Mouse (Mus musculus): ENCODE data around the gene Exoc4.

The Exoc4 gene

GRCm38 (mm10) chr6:33865752-33866151 is 616.9 kb downstream of the Exoc4 start:
- DNase-seq (ENCODE audit: low read depth, low spot score), result no peak

GRCm38 (mm10) chr6:33866901-33867580 is 618.2 kb downstream of the Exoc4 start:
- no peak for DNase-seq (ENCODE audit: low read depth, low spot score)

DNA sequence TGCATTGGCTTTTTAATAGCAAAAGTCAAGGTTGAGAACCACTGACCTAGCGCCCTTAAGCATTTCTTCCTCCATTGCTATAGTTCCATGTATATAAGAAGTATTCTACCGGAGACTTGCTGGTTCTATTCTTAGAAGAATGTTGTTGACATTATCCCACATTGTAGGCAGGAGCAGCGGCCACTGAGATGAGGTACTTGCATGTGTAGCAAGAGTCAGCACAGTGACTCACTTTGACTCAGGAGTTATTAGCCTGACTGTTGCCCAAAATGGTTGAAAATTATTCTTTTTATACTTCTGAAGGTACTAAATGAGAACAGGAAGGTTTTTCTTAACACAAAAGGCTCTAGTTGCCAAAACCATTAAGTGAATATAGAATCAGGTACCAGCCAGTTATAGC is 620.4 kb downstream of the Exoc4 start:
- no peak for DNase-seq (ENCODE audit: low read depth, low spot score)

GRCm38 (mm10) chr6:33870468-33871142 is 621.7 kb downstream of the Exoc4 start:
- no peak for DNase-seq (ENCODE audit: low read depth, low spot score)

- DNase-seq (ENCODE audit: low read depth, low spot score), result no peak
Measured at GRCm38 (mm10) chr6:33871286-33871685, 622.4 kb downstream of the Exoc4 start.

- no peak for DNase-seq (ENCODE audit: low read depth, low spot score)
Measured at GRCm38 (mm10) chr6:33872192-33872591, 623.3 kb downstream of the Exoc4 start.

DNA sequence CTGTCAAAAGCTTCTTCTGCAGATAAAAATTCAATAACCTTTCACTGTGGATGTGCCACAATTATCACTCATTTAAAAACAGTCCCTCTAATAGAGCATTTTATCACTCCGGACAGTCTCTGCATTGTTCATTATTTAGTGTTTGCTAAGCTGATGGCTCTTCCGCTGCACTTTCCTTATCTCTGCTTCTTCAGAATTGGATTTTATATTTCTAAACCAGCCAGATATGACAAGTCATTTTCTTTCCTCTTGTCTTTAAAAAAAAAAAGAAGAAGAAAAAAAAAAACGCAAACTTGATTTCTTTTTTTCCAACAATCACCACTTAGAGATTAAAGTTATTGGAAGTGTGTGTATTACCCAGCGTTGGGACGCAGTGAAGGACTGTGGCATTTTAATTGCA is 624.1 kb downstream of the Exoc4 start:
- DNase-seq (ENCODE audit: low read depth, low spot score), result no peak

- DNase-seq (ENCODE audit: low read depth, low spot score), result no peak
Measured at GRCm38 (mm10) chr6:33874291-33875014, 625.6 kb downstream of the Exoc4 start.

- no peak for DNase-seq (ENCODE audit: low read depth, low spot score)
Measured at GRCm38 (mm10) chr6:33884141-33884683, 635.3 kb downstream of the Exoc4 start.

DNA sequence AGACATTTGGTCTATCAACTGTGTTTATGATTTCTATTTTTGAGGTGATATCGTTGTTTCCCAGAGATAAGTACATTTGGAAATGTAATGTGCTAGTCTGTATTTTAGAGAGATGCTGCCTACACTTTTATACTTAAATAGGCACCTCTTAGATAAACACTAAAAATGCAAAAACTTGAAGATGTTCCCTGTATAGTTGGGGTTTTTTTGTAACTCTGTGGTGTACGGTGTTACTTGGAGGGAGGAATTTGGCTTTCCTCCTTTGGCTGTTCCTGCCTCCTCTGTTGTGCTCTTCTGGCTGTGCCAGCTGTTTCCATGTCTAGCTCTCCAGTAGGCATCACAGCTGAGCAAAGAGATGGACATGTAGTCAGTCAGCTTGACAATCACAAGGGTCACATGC is 638.1 kb downstream of the Exoc4 start:
- no peak for DNase-seq (ENCODE audit: low read depth, low spot score)

DNA sequence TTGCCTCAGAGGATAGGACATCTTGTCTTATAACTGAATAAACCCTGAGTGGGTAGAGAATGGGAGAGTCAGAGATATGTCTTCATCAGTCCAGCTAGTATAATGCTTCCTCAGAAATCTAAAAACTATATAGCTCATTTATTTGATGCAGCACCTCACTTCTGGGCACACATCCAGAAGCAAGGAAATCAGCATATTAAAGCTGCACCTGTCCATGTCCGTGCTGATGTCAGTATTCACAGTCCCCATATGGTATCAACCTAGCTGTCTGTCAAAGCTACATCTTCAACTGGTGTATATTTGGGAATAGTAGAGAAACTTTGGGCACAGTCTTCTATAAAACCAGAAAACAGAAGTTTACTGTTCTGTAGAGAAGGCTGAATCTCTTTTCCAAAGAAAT is 642.0 kb downstream of the Exoc4 start:
- no peak for DNase-seq (ENCODE audit: low read depth, low spot score)

DNA sequence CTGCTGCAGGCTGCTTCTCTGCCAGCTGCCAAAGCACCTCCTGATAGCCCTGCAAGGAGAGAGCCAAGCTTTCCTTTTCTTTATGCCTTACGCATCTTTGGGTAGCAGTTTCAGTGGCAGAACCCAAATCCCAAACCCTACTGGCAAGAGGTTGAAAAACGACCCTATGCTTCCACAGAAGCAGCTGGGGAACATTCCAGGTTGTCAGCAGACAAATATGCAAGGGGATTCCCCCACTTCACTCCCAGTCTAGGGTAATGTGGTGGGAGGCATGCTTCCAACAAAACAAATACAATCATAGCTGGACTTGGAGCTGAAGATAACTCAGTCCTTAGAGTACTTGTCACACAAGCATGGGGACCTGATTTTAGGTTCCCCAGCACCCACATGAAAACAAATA is 643.3 kb downstream of the Exoc4 start:
- DNase-seq (ENCODE audit: low read depth, low spot score), result no peak

DNA sequence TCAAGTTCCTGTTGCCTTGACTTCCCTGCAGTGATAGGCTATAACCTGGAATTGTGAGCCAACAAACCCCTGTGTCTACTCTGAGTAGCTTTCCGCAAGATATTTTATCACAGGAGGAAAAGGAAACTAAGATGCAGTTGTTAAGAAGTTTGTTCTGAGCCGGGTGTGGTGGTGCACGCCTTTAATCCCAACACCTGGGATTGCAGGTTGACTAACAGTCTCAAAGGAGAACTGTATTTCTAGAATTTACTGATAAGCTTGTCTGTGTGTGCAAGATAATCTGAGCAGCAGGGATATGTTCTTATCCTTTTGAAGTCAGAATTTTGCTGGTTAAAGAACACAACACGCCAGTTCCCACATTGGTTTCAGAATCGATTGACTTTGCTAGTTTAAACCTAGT is 651.1 kb downstream of the Exoc4 start:
- no peak for DNase-seq (ENCODE audit: low read depth, low spot score)

GRCm38 (mm10) chr6:33900615-33901014 is 651.7 kb downstream of the Exoc4 start:
- DNase-seq (ENCODE audit: low read depth, low spot score), result no peak

DNA sequence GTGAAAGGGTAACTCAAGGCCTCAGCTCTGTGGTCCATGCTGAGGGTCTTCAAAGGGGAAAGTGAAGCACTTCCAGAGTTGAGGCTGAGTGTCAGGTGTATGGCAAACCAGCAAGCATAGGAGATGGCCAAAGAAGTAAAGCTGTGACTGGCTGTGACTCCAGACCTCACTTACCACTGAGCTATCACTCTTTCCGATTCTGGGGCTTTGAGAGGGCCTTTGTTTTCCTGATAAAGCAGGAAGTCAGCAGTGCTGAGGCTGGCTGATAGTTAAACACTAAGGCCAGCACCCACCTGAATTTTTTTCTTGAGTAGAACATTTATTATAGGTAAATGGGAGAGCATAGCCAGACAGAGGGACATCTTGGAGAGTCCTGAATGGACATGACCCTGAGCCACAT is 656.2 kb downstream of the Exoc4 start:
- no peak for DNase-seq (ENCODE audit: low read depth, low spot score)

- DNase-seq (ENCODE audit: low read depth, low spot score), result no peak
Measured at GRCm38 (mm10) chr6:33910671-33911070, 661.8 kb downstream of the Exoc4 start.

DNA sequence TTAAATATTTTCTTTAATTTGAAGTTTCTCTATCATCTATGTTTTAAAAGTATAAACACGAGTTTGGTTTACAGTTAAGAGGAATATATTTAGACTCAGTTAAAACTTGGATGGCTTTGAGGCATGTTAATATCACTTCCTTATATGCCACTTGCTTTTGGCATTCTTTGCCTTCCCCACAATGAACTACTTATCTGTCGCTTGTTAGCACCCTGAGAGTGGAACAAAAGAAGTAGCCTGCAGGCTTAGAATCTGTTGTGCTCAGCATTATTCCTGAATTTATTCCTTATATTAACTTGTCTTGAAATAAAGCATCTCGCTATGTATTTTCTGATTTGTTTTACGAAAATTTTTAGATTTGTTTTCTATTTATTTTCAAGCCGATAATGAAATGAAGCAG is 664.2 kb downstream of the Exoc4 start:
- DNase-seq (ENCODE audit: low read depth, low spot score), result no peak

- no peak for DNase-seq (ENCODE audit: low read depth, low spot score)
Measured at GRCm38 (mm10) chr6:33913486-33913885, 664.6 kb downstream of the Exoc4 start.

DNA sequence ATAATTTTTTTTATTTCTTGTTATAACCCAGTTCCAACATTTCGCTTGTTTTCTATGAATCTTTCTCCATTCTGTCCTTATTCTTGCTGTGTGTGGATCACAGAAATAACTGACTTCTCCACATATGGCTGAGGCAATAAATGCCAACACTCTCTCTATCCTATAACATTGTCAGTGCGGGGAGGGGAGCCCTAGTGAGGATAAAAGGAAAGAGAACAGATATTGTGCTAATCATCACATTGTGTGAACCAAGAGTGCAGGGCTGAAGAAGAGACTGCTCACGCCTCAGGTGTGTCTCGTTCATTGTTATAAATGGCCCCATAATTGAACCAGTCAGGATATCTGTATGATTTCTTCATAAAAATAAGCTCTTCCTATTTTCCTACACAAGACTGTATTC is 665.1 kb downstream of the Exoc4 start:
- DNase-seq (ENCODE audit: low read depth, low spot score), result no peak

DNA sequence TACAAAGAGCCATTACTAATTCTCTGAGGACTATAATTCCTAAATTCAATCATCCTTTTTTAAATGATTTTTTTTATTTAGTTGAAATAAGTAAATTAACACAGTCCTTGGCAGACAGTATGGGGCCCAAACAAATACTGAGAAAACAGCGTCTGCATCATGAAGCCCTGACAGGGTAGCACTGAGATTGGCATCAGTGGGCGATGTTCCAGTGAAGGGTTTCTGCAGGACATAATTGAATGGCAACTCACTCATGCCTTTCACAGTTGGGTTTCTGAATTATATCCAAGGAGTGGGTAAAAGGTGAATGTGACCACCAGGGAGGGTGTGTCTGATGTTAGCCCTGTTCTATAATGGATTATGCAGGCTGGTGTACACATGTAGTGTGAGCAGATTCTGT is 674.7 kb downstream of the Exoc4 start:
- no peak for DNase-seq (ENCODE audit: low read depth, low spot score)

DNA sequence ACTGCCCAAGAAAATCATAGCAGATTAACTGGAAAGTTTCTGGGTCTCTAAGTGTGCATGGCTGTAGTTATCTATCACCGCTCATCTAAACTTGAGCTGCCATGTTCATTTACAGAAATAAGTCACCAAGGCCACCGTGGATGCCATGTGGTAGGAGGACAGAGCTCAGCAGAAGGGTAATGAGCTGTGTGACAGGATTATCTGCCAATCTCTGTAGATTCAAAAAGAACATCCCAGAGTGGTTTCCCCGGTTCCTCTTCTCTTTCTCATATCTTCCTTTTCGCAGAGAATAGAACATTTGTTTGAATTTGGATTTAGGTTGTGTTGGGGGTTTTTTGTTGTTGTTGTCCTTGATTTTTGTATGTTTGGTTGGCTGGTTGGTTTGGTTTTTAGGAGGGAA is 676.0 kb downstream of the Exoc4 start:
- no peak for DNase-seq (ENCODE audit: low read depth, low spot score)

DNA sequence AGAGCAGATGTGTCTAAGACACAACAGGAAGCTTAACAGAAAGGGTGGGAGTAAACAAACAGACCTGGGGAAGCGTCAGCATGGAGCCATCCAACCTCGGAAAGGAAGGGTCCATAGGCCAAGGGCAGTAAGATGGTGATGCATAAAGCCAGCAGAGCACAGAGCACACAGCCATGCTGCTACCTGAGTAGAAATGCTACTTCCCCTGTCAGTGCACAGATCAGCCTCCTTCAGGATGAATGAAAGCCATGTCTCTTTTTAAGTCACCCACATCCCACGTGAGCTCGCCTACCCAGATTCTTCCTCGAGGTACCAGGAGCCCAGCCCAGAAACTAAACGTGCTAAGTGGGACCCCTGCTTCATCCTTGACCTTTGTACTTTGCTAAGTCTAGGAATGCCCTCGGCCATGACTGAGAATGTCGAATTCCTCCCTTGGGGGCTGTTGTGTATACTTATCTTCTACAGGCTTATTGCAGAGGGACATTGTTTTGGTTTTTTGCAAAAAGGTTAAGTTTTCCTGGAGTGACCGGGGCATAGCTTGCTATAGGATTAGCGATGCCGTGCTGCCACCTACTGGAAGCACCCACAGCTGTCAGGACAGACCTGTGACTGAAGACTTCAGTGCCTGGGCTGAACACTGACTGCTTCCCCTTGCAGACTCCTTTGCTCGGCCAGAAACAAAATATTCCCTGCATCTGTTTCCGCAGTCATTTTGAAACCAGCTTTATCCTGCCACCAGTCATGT is 680.6 kb downstream of the Exoc4 start:
- peak; percentile 38 for DNase-seq (ENCODE audit: low read depth, low spot score)

Data from WW6 (cell line).